Mouse (Mus musculus) lung, postnatal 0 days (tissue): Measurements from ENCODE around the gene Hnf1a.

ENCODE experiments used
- CTCF ChIP-seq: IDR thresholded peaks from 2 replicates; pipeline ENCODE4 v1.5.1; 2016; ENCODE audit warnings: antibody characterized with exemption, mild to moderate bottlenecking
- EP300 ChIP-seq: IDR thresholded peaks from 2 replicates; pipeline ENCODE4 v1.6.1; 2016; ENCODE audit warnings: antibody characterized with exemption, mild to moderate bottlenecking, control low read depth

DNA sequence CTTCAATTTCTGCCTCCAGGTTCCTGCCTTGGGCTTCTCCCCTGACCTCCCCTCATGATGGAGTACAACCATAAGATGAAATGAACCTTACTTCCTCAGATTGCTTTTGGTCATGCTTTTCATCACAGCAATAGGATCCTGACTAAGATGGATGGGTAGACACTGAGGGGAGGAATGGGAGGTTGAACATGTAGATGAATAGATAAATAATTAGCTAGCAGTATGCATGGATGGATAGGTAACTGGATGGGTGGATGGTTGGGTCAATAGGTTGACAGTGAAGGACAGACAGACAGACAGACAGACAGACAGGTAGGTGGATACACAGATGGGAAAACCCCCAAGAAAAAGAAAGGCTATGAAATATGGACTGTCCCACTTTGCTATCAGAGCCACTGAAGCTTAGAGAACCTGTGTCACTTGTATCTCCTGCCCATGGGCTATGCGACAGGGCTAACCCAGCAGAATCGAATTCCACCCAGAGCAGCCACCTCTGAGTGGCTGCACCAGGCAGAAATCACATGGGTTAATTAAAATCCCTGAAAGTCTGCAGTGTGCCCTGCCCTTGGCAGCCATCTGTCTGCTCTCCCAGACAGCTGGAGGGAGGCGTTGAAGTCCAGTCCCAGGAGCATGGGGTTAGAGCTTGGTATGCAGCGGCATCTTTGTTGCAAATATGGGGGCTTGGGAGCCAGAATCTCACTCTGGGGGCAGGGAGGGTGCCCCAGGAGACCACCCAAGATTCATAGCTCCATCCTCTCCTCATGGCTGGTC is 9.1 kb downstream of the Hnf1a start:
- TF ChIP-seq CTCF: no peak
- TF ChIP-seq EP300: no peak
